Mouse (Mus musculus): ENCODE data around the gene Adgrl4. TPM values are rescaled to one million over a fixed set of nuclear protein-coding genes. Genes with fewer than 3 reads are reported as not detected.

Adgrl4 gene
- polyA plus RNA-seq, 1 experiment = not detected

GRCm38 (mm10) chr3:151411031-151411430, 26.7 kb upstream of the Adgrl4 start:
- H3K79me2 ChIP-seq (ENCODE audit: control insufficient read depth, insufficient read depth) = no peaks in the 10 kb centered on the region
- H3K36me3 ChIP-seq (ENCODE audit: control insufficient read depth, insufficient read depth) = no peaks in the 10 kb centered on the region
- H3K27me3 ChIP-seq (ENCODE audit: control insufficient read depth, insufficient read depth, insufficient read length) = no peaks in the 10 kb centered on the region
- H3K4me3 ChIP-seq = no peak overlapping the region
- H3ac ChIP-seq (ENCODE audit: control insufficient read depth, insufficient read length) = no peak overlapping the region
- no peak for TF ChIP-seq TCF3 (IDR thresholded peaks at IDR 0.05; ENCODE audit: insufficient read length, low read depth)
- TF ChIP-seq TCF12 (IDR thresholded peaks at IDR 0.05; ENCODE audit: insufficient read depth, poor library complexity, severe bottlenecking) = no peak
- TF ChIP-seq E2F4 (IDR thresholded peaks at IDR 0.05; ENCODE audit: insufficient read depth) = no peak
- no peak for TF ChIP-seq POLR2AphosphoS2 (IDR thresholded peaks at IDR 0.05; ENCODE audit: insufficient read length, low read depth)
- TF ChIP-seq USF1 (IDR thresholded peaks at IDR 0.05; ENCODE audit: low read depth) = no peak
- TF ChIP-seq MYOG (IDR thresholded peaks at IDR 0.05; ENCODE audit: control insufficient read depth in 1 of 3, insufficient read depth in 1 of 3, insufficient read length in 2 of 3, low read depth in 2 of 3) = no peak
- no peak for TF ChIP-seq CEBPB (IDR thresholded peaks at IDR 0.05; ENCODE audit: insufficient read depth, poor library complexity, severe bottlenecking)
- no peak overlapping the region for H3K4me2 ChIP-seq (ENCODE audit: low read depth)

DNA sequence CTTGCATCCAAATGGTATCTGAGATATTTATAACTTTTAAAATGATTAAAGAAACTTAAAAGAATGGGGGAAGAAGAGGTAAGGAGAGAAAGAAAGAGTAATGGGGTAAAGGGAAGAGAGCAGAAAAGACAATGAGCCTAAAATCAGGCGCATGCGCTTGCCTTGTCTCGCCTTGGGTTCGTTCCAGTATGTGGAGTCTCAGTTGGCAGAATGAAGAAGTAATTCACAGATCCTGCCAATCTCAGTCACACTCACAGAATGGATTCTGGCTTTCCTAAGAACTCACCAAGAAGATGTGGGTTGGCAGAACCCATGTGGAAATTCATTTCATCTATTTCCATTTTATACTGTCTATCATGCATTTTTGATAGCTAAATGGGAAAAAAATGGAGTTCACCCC, 26.2 kb upstream of the Adgrl4 start:
- Histone ChIP-seq H3K79me2 (ENCODE audit: control insufficient read depth, insufficient read depth) (no peaks in the 10 kb centered on the region), H3K4me3 (no peak overlapping the region), H3ac (ENCODE audit: control insufficient read depth, insufficient read length) (no peak overlapping the region), H3K36me3 (ENCODE audit: control insufficient read depth, insufficient read depth) (no peaks in the 10 kb centered on the region), H3K4me2 (ENCODE audit: low read depth) (no peak overlapping the region), H3K27me3 (ENCODE audit: control insufficient read depth, insufficient read depth, insufficient read length) (no peaks in the 10 kb centered on the region)
- TF ChIP-seq USF1 (IDR thresholded peaks at IDR 0.05; ENCODE audit: low read depth) (no peak), TCF3 (IDR thresholded peaks at IDR 0.05; ENCODE audit: insufficient read length, low read depth) (no peak), MYOG (IDR thresholded peaks at IDR 0.05; ENCODE audit: control insufficient read depth in 1 of 3, insufficient read depth in 1 of 3, insufficient read length in 2 of 3, low read depth in 2 of 3) (no peak)

DNA sequence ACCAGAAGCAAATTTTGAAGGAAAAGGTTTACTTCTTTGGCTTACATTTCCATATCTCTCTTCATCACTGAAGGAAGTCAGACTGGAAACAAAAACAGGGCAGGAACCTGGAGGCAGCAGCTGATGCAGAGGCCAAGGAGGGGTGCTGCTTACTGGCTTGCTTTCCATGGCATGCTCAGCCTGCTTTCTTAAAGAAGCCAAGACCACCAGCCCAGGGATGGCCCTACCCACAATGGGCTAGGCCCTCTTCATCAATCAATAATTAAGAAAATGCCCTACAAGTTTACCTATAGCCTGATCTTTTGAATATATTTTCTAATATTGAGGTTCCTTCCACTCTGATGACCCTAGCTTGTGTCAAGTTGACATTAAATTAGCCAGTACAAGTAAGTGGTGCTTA, 20.8 kb upstream of the Adgrl4 start:
- TF ChIP-seq SRF (IDR thresholded peaks at IDR 0.05; ENCODE audit: control insufficient read depth, insufficient read length, low read depth) = no peak
- no peak for TF ChIP-seq MAX (IDR thresholded peaks at IDR 0.05; ENCODE audit: low read depth)
- no peak for TF ChIP-seq TCF3 (IDR thresholded peaks at IDR 0.05; ENCODE audit: insufficient read length, low read depth)
- TF ChIP-seq TCF12 (IDR thresholded peaks at IDR 0.05; ENCODE audit: insufficient read depth, poor library complexity, severe bottlenecking) = no peak
- no peak for TF ChIP-seq MYOD1 (IDR thresholded peaks at IDR 0.05; ENCODE audit: control insufficient read depth in 1 of 3, insufficient read length in 2 of 3, low read depth in 2 of 3)
- no peak for TF ChIP-seq USF1 (IDR thresholded peaks at IDR 0.05; ENCODE audit: low read depth)
- no peak for TF ChIP-seq CEBPB (IDR thresholded peaks at IDR 0.05; ENCODE audit: insufficient read depth, poor library complexity, severe bottlenecking)
- no peak for TF ChIP-seq POLR2A (IDR thresholded peaks at IDR 0.05; ENCODE audit: insufficient read length, low read depth)
- no peak for TF ChIP-seq REST (IDR thresholded peaks at IDR 0.05; ENCODE audit: insufficient read depth, insufficient read length)
- TF ChIP-seq POLR2AphosphoS2 (IDR thresholded peaks at IDR 0.05; ENCODE audit: insufficient read length, low read depth) = no peak
- Histone ChIP-seq H3K27me3 (ENCODE audit: control insufficient read depth, insufficient read depth, insufficient read length) (no peaks in the 10 kb centered on the region), H3ac (ENCODE audit: control insufficient read depth, insufficient read length) (no peak overlapping the region), H3K4me3 (no peak overlapping the region), H3K79me2 (ENCODE audit: control insufficient read depth, insufficient read depth) (no peaks in the 10 kb centered on the region), H3K36me3 (ENCODE audit: control insufficient read depth, insufficient read depth) (no peaks in the 10 kb centered on the region), H3K4me2 (ENCODE audit: low read depth) (no peak overlapping the region)

DNA sequence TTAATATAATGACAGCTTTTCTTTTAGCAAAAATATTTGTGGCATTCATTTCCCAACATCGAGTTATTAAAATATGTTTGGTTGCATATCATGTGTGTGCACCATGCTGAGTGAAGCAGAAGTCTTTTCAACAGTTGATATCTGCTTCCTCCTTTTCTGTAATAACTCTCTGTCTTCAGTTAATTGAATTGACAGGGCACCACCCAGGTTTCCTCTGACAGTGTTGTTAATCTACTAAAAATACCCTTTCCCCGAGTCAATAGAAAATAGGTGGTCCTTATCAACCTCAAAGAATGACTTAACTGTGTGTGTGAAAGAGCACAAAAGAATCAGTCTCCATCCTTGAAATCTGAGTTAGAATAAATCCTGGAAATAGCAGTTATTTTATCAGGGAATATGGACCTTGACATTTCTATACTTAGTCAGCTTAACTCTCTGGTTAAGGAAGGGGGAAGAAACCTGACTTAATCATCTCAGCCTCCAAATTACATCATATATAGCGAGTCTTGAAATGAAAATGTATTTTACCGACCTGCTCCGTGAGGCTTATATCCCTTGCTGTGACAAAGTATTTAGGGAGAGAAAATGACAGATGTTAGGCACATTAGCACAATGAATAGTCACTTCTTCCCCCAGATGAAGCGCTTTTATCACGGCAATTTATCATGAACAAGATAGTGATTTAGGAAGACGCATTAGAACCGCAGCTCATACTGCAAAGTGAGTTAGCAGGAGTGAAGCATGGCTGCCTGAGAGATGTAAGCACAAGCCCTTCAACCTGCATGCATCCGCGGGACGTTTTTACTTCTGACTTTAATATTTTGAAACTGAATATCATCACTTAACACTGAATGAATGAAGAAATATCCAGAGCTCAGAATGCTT, 19.8 kb upstream of the Adgrl4 start:
- no peak for TF ChIP-seq E2F4 (IDR thresholded peaks at IDR 0.05; ENCODE audit: insufficient read depth)
- no peak for TF ChIP-seq POLR2AphosphoS2 (IDR thresholded peaks at IDR 0.05; ENCODE audit: insufficient read length, low read depth)
- TF ChIP-seq MYOG (IDR thresholded peaks at IDR 0.05; ENCODE audit: control insufficient read depth in 1 of 3, insufficient read depth in 1 of 3, insufficient read length in 2 of 3, low read depth in 2 of 3) = no peak
- no peak for TF ChIP-seq CEBPB (IDR thresholded peaks at IDR 0.05; ENCODE audit: insufficient read depth, poor library complexity, severe bottlenecking)
- no peak for TF ChIP-seq REST (IDR thresholded peaks at IDR 0.05; ENCODE audit: insufficient read depth, insufficient read length)
- no peak for TF ChIP-seq TCF3 (IDR thresholded peaks at IDR 0.05; ENCODE audit: insufficient read length, low read depth)
- TF ChIP-seq SRF (IDR thresholded peaks at IDR 0.05; ENCODE audit: control insufficient read depth, insufficient read length, low read depth) = no peak
- TF ChIP-seq TCF12 (IDR thresholded peaks at IDR 0.05; ENCODE audit: insufficient read depth, poor library complexity, severe bottlenecking) = no peak
- TF ChIP-seq USF1 (IDR thresholded peaks at IDR 0.05; ENCODE audit: low read depth) = no peak
- TF ChIP-seq MYOD1 (IDR thresholded peaks at IDR 0.05; ENCODE audit: control insufficient read depth in 1 of 3, insufficient read length in 2 of 3, low read depth in 2 of 3) = no peak
- no peak for TF ChIP-seq MAX (IDR thresholded peaks at IDR 0.05; ENCODE audit: low read depth)
- H3K4me3 ChIP-seq = no peak overlapping the region
- no peaks in the 10 kb centered on the region for H3K79me2 ChIP-seq (ENCODE audit: control insufficient read depth, insufficient read depth)
- no peak overlapping the region for H3K4me2 ChIP-seq (ENCODE audit: low read depth)
- H3K36me3 ChIP-seq (ENCODE audit: control insufficient read depth, insufficient read depth) = no peaks in the 10 kb centered on the region
- H3ac ChIP-seq (ENCODE audit: control insufficient read depth, insufficient read length) = no peak overlapping the region
- no peaks in the 10 kb centered on the region for H3K27me3 ChIP-seq (ENCODE audit: control insufficient read depth, insufficient read depth, insufficient read length)
